Mouse (Mus musculus) neural tube, embryonic 14.5 days (tissue): ENCODE data around the gene Sox14. TPM values are rescaled to one million over a fixed set of nuclear protein-coding genes. Genes with fewer than 3 reads are reported as not detected.

Source experiments
- ATAC-seq: fragments of 200-750 bp; cut with Nextera tagmentation; 2 replicates; pipeline ENCODE4 v1.8.0; 2017; ENCODE audit warnings: low read depth, mild to moderate bottlenecking, moderate TSS enrichment, moderate library complexity
- H3K27ac ChIP-seq: fragments of 300-500 bp; sonication (generic); 2 replicates; pipeline ENCODE4 v1.5.1; 2014; ENCODE audit warnings: low read depth, mild to moderate bottlenecking, control low read depth, low read length, moderate library complexity, mixed read lengths
- H3K27me3 ChIP-seq: fragments of 300-500 bp; sonication (generic); 2 replicates; pipeline ENCODE4 v1.6.1; 2014; ENCODE audit warnings: low read length; ENCODE audit not compliant: control insufficient read depth, insufficient read depth
- H3K36me3 ChIP-seq: fragments of 300-500 bp; sonication (generic); 2 replicates; pipeline ENCODE4 v1.6.1; 2014; ENCODE audit warnings: low read length, mixed read lengths; ENCODE audit not compliant: control insufficient read depth, insufficient read depth
- H3K4me1 ChIP-seq: fragments of 300-500 bp; sonication (generic); 2 replicates; pipeline ENCODE4 v1.6.1; 2014; ENCODE audit warnings: low read length; ENCODE audit not compliant: control insufficient read depth, insufficient read depth
- H3K4me2 ChIP-seq: fragments of 300-500 bp; sonication (generic); 2 replicates; pipeline ENCODE4 v1.6.1; 2014; ENCODE audit warnings: mild to moderate bottlenecking, low read depth, low read length, control low read depth
- H3K4me3 ChIP-seq: fragments of 300-500 bp; sonication (generic); 2 replicates; pipeline ENCODE4 v1.5.1; 2014; ENCODE audit warnings: low read depth, low read length, control low read depth, mixed read lengths
- H3K9ac ChIP-seq: fragments of 300-500 bp; sonication (generic); replicated peaks from 2 replicates; pipeline ENCODE4 v1.6.1; 2014; ENCODE audit warnings: low read depth, mild to moderate bottlenecking, control low read depth, low read length, mixed read lengths
- H3K9me3 ChIP-seq: fragments of 300-500 bp; sonication (generic); 2 replicates; pipeline ENCODE4 v1.6.1; 2016; ENCODE audit warnings: low read length; ENCODE audit not compliant: control insufficient read depth
- WGBS: fragments of 180-500 bp; shearing (Covaris S2); extraction: QIAGEN DNeasy Blood & Tissue Kit; methylation state at CpG from one replicate; pipeline ENCODE4 v1.1.7; 2014; 5-methylcytosine and 5-hydroxymethylcytosine counted together
- polyA plus RNA-seq: library from polyadenylated mRNA; unstranded; fragments of >200 nt; fragmentation: Nextera tagmentation; extraction: Ambion mirVana; gene quantifications from 2 replicates; pipeline ENCODE4 v1.2.1, GENCODE M21; 2014

The Sox14 gene
- polyA plus RNA-seq, 1 experiment from 2014 or later: 9.5 TPM

DNA sequence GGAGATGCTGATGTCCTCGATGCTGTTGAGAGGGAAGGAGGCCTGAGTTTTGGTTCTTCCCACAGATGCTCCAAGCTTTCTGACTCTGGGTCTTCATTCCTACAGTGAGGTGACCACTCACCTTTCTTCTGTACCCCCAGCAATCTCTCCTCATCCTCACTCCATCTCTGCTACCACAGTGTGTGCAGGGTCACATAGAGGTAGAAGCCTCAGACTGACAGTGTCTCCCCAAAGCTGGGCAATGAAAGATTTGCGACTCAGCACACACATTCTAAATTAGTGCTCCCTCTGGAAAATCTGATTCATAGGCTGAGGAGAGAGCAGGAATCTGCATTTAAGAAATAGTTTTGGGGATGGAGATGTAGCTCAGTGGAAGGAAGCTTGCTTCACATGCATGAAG lies 21.5 kb downstream of the Sox14 start:
- Histone ChIP-seq H3K27ac (no peak overlapping the region), H3K4me1 (no peaks in the 10 kb centered on the region), H3K36me3 (no peaks in the 10 kb centered on the region), H3K27me3 (no peaks in the 10 kb centered on the region), H3K9ac (no peak overlapping the region), H3K9me3 (no peaks in the 10 kb centered on the region), H3K4me2 (no peak overlapping the region), H3K4me3 (no peak overlapping the region)
- 91% methylated on average over 2 of the region's 2 CpGs for WGBS
- ATAC-seq: no peak

DNA sequence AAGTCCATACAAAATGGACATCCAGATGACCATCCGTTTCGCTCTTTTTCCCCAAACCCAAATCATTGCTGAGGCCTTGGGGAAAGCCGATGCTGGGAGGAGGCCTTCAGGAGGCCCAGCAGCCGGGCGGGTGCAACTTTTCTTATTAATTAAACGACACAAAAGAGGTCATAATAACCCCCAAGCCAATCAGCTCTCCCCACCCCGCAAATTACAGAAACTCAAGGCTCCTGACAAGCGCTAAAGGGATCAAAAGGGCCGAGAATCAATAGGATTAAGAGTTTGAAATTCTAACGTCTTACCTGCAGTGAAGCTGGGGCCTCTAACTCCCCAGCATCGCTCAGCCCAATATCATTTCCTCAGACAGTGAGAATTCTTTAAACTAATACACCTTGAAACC lies 22.6 kb downstream of the Sox14 start:
- Histone ChIP-seq H3K4me2 (no peak overlapping the region), H3K9ac (no peak overlapping the region), H3K4me3 (no peak overlapping the region), H3K4me1 (no peaks in the 10 kb centered on the region), H3K27me3 (no peaks in the 10 kb centered on the region), H3K27ac (no peak overlapping the region), H3K36me3 (no peaks in the 10 kb centered on the region), H3K9me3 (no peaks in the 10 kb centered on the region)
- ATAC-seq: no peak
- 51% methylated on average over 11 of the region's 11 CpGs for WGBS

DNA sequence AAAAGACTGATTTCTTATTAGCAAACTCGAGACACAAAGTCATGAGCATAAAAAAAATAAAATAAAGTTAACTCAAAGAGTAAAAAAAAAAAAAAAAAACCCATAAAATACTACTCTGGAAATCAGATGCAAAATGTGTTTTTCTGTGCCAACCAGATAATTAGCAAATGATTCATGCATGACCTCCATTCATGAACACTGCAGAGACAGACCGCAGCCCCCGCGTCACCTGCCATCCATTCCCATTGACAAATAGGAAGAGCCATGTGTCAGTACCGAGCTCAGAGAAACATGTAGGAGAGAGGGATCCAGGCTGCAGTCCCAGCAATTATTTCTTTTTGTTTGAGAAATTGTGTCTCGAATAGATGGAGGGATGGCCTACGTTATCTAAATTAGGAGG lies 25.6 kb downstream of the Sox14 start:
- no peaks in the 10 kb centered on the region for H3K27me3 ChIP-seq
- no peak overlapping the region for H3K4me2 ChIP-seq
- no peaks in the 10 kb centered on the region for H3K4me1 ChIP-seq
- no peak for ATAC-seq
- H3K36me3 ChIP-seq: no peaks in the 10 kb centered on the region
- H3K9ac ChIP-seq: no peak overlapping the region
- H3K9me3 ChIP-seq: no peaks in the 10 kb centered on the region
- WGBS: 57% methylated on average over 7 of the region's 7 CpGs
- no peak overlapping the region for H3K27ac ChIP-seq
- no peak overlapping the region for H3K4me3 ChIP-seq

- 47% methylated on average over 8 of the region's 8 CpGs for WGBS
- no peak for ATAC-seq
- H3K4me2 ChIP-seq: no peak overlapping the region
Measured at GRCm38 (mm10) chr9:99848327-99848726, 27.6 kb downstream of the Sox14 start.

GRCm38 (mm10) chr9:99846820-99847219 lies 29.1 kb downstream of the Sox14 start:
- no peak overlapping the region for H3K27ac ChIP-seq
- no peaks in the 10 kb centered on the region for H3K36me3 ChIP-seq
- no peaks in the 10 kb centered on the region for H3K4me1 ChIP-seq
- peak; percentile 28; the same call in 1 of the 2 replicates for ATAC-seq
- no peaks in the 10 kb centered on the region for H3K9me3 ChIP-seq
- H3K27me3 ChIP-seq: no peaks in the 10 kb centered on the region
- no peak overlapping the region for H3K9ac ChIP-seq
- no peak overlapping the region for H3K4me3 ChIP-seq
- H3K4me2 ChIP-seq: no peak overlapping the region
- 2% methylated on average over 4 of the region's 4 CpGs for WGBS

More at GRCm38 (mm10) chr9:99848327-99848726, 27.6 kb downstream of the Sox14 start:
- Histone ChIP-seq H3K9ac (no peak overlapping the region), H3K27me3 (no peaks in the 10 kb centered on the region), H3K36me3 (no peaks in the 10 kb centered on the region), H3K27ac (no peak overlapping the region), H3K4me1 (no peaks in the 10 kb centered on the region), H3K9me3 (no peaks in the 10 kb centered on the region), H3K4me3 (no peak overlapping the region)

DNA sequence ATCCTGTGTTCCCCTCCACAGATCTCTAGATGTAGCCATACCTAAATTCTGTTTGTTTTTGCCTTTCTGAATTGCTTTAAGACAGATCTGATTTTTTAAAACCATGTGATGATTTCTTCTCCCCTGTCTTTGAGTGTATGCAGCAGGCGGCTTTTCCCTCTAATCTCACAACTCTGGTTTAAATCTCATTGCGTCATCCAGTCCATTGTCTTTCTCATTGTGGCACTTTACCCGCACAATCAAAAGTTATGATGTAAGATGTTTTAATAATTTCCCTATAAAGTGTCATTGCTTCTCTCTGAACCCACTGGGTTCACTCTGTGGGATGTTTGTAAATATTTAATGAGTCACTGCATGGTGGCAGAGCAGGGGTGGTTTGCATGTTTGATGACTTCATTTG lies 36.6 kb downstream of the Sox14 start:
- Histone ChIP-seq H3K4me2 (no peak overlapping the region), H3K4me3 (no peak overlapping the region), H3K9ac (no peak overlapping the region), H3K4me1 (no peaks in the 10 kb centered on the region), H3K9me3 (no peaks in the 10 kb centered on the region), H3K27ac (no peak overlapping the region), H3K27me3 (no peaks in the 10 kb centered on the region), H3K36me3 (no peaks in the 10 kb centered on the region)
- WGBS: 90% methylated on average over 3 of the region's 3 CpGs
- no peak for ATAC-seq

DNA sequence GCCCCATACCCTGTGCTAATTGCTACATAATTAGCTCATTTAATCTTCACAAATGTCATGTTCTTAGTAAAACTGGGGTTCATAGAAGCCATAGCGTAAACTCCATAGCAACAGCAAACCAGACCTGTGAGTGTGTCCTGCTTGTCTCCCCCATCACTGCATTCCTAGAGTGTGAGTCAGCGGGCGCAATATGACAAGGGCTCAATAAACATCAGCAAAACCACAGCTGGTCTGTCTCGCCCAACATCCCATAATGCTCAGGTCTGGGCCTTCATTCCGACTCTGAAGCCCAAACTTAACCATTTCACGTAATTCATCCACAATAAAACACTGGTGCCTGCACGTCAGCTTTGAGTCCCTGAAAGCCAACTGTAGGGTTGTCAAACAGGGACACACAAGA lies 37.1 kb downstream of the Sox14 start:
- 71% methylated on average over 7 of the region's 7 CpGs for WGBS
- H3K36me3 ChIP-seq: no peaks in the 10 kb centered on the region
- no peak overlapping the region for H3K27ac ChIP-seq
- no peak overlapping the region for H3K9ac ChIP-seq
- no peak overlapping the region for H3K4me3 ChIP-seq
- H3K9me3 ChIP-seq: no peaks in the 10 kb centered on the region
- no peak overlapping the region for H3K4me2 ChIP-seq
- no peak for ATAC-seq
- H3K4me1 ChIP-seq: no peaks in the 10 kb centered on the region
- H3K27me3 ChIP-seq: no peaks in the 10 kb centered on the region; the same call in 1 of the 2 replicates

- Histone ChIP-seq H3K4me2 (no peak overlapping the region), H3K27me3 (no peaks in the 10 kb centered on the region; the same call in 1 of the 2 replicates), H3K4me3 (no peak overlapping the region), H3K27ac (no peak overlapping the region), H3K36me3 (no peaks in the 10 kb centered on the region), H3K4me1 (no peaks in the 10 kb centered on the region), H3K9me3 (no peaks in the 10 kb centered on the region), H3K9ac (no peak overlapping the region)
- no peak for ATAC-seq
- WGBS: 94% methylated on average over 12 of the region's 12 CpGs
Measured at GRCm38 (mm10) chr9:99836707-99837106, 39.3 kb downstream of the Sox14 start.

DNA sequence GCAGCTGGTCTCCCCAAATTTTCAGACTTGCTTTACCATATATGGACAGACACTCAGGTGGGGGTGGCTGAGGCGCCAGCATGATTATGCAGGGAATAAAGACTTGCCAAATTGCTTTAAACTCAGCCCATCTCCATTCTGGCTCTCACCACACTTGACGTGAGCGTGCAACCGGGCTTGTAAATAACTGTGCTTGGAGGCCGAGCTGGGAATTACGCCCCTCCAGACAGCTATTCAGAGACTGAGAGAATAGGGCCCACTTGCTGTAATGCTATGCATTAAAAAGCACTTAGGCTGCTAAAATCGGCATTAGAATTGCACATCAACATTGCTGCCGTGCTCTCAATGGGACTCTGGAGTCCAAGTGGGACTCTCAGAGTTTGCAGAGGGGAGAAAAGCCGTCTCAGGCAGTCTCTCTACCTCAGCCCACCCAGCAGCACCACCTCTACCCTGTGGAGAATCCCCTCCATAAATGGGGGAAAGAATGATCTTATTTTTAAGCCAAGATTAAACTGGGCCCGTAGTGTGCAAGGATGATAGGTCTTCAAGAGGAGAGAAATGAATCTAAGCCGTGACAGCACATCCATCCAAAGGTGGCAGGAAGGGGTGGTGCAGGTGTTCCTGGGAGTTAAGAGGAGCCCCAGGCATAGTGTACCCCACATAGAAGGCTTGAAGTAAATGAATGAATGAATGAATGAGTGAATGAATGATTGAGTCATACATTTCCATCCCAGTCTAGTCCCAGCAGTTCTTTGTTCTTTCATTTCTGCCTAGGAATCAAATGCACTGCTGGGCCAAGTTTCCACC lies 40.1 kb downstream of the Sox14 start:
- Histone ChIP-seq H3K4me2 (no peak overlapping the region), H3K9me3 (no peaks in the 10 kb centered on the region), H3K27me3 (no peaks in the 10 kb centered on the region; the same call in 1 of the 2 replicates), H3K4me3 (no peak overlapping the region), H3K4me1 (no peaks in the 10 kb centered on the region), H3K36me3 (no peaks in the 10 kb centered on the region), H3K9ac (no peak overlapping the region), H3K27ac (no peak overlapping the region)
- peak; percentile 79 for ATAC-seq
- WGBS: 25% methylated on average over 11 of the region's 11 CpGs
